Mouse (Mus musculus) liver, embryonic 14.5 days (tissue): Measurements from ENCODE around the gene Bsn. TPM values are rescaled to one million over a fixed set of nuclear protein-coding genes. Genes with fewer than 3 reads are reported as not detected.

Experiments
- ATAC-seq: fragments of 200-750 bp; cut with Nextera tagmentation; 2 replicates; pipeline ENCODE4 v1.8.0; 2017; ENCODE audit warnings: moderate number of reproducible peaks, mild to moderate bottlenecking, moderate library complexity; ENCODE audit not compliant: insufficient read depth
- DNase-seq, 3 experiments: peaks; one replicate each; pipeline ENCODE4 v3.0.0-alpha.2; 2012 to 2013; ENCODE audit warnings: low read depth in 3 of 3, low spot score in 3 of 3
- H3K27ac ChIP-seq: fragments of 300-500 bp; sonication (generic); 2 replicates; pipeline ENCODE4 v1.5.1; 2014; ENCODE audit warnings: moderate library complexity, mild to moderate bottlenecking, control low read depth, inconsistent platforms
- H3K27me3 ChIP-seq: fragments of 300-500 bp; sonication (generic); 2 replicates; pipeline ENCODE4 v1.6.1; 2014; ENCODE audit warnings: mild to moderate bottlenecking, low read length, moderate library complexity; ENCODE audit not compliant: control insufficient read depth, insufficient read depth
- H3K36me3 ChIP-seq: fragments of 300-500 bp; sonication (generic); replicated peaks from 2 replicates; pipeline ENCODE4 v1.6.1; 2014; ENCODE audit warnings: low read depth; ENCODE audit not compliant: control insufficient read depth, insufficient read depth
- H3K4me1 ChIP-seq, 2 experiments: fragments of 200-500 bp in 1 of 2; fragments of 300-500 bp in 1 of 2; sonication (generic) in 1 of 2; replicated peaks; 2 replicates each; pipeline ENCODE4 v1.6.1; 2012 to 2014; ENCODE audit warnings: antibody characterized with exemption in 1 of 2, inconsistent platforms in 1 of 2, low read length in 1 of 2; ENCODE audit not compliant: control insufficient read depth in 2 of 2, insufficient read depth in 2 of 2
- H3K4me2 ChIP-seq: fragments of 300-500 bp; sonication (generic); 2 replicates; pipeline ENCODE4 v1.6.1; 2014; ENCODE audit warnings: low read depth, mild to moderate bottlenecking, control low read depth, moderate library complexity
- H3K4me3 ChIP-seq, 2 experiments: fragments of 200-500 bp in 1 of 2; fragments of 300-500 bp in 1 of 2; sonication (generic) in 1 of 2; 2 replicates each; pipeline ENCODE4 v1.5.1; 2012 to 2014; ENCODE audit warnings: low read depth in 2 of 2, low read length in 2 of 2, mild to moderate bottlenecking in 2 of 2, control low read depth in 1 of 2, inconsistent platforms in 1 of 2, moderate library complexity in 1 of 2; ENCODE audit not compliant: insufficient read depth in 1 of 2
- H3K9ac ChIP-seq: fragments of 300-500 bp; sonication (generic); replicated peaks from 2 replicates; pipeline ENCODE4 v1.6.1; 2014; ENCODE audit warnings: mild to moderate bottlenecking, control low read depth, moderate library complexity
- H3K9me3 ChIP-seq: fragments of 300-500 bp; sonication (generic); 2 replicates; pipeline ENCODE4 v1.6.1; 2016; ENCODE audit warnings: low read length, mixed read lengths; ENCODE audit not compliant: control insufficient read depth
- CTCF ChIP-seq: IDR thresholded peaks from 2 replicates; pipeline ENCODE4 v1.5.1; 2016; ENCODE audit warnings: antibody characterized with exemption, low read depth, control low read depth
- EP300 ChIP-seq: IDR thresholded peaks from 2 replicates; pipeline ENCODE4 v1.6.1; 2016; ENCODE audit warnings: antibody characterized with exemption, low read depth
- WGBS: fragments of 180-500 bp; shearing (Covaris S2); extraction: QIAGEN DNeasy Blood & Tissue Kit; methylation state at CpG from one replicate; pipeline ENCODE4 v1.1.7; 2014; ENCODE audit not compliant: insufficient replicate concordance; 5-methylcytosine and 5-hydroxymethylcytosine counted together
- polyA plus RNA-seq, 2 experiments: library from polyadenylated mRNA; depleted of rRNA in 1 of 2; stranded (reverse) in 1 of 2; unstranded in 1 of 2; fragments of >200 nt; fragmentation: Nextera tagmentation in 1 of 2; extraction: Ambion mirVana in 1 of 2; gene quantifications; 2 replicates each; pipeline versions ENCODE4 v1.2.1 to v1.2.3; 2012 to 2014

Bsn gene
- polyA plus RNA-seq, 2 experiments, result 0.86 to 1.1 TPM

- peaks cover 43% of the 10 kb centered on the region for H3K27me3 ChIP-seq
- H3K36me3 ChIP-seq, result no peaks in the 10 kb centered on the region
- 64% methylated on average over 7 of the region's 7 CpGs for WGBS
- H3K4me1 ChIP-seq, result no peaks in the 10 kb centered on the region
- no peak for ATAC-seq
- no peak for TF ChIP-seq CTCF
- no peak overlapping the region for H3K4me3 ChIP-seq
- no peak overlapping the region for H3K4me2 ChIP-seq
- no peak for DNase-seq
- H3K27ac ChIP-seq, result no peak overlapping the region
- H3K9ac ChIP-seq, result no peak overlapping the region
- no peaks in the 10 kb centered on the region for H3K9me3 ChIP-seq
Observed at GRCm38 (mm10) chr9:108189023-108189422, 1.2 kb downstream of the Bsn start.

GRCm38 (mm10) chr9:108188511-108188910, 1.7 kb downstream of the Bsn start:
- ATAC-seq (no peak), DNase-seq (no peak)
- H3K36me3 ChIP-seq, result no peaks in the 10 kb centered on the region
- no peak overlapping the region for H3K4me3 ChIP-seq
- no peaks in the 10 kb centered on the region for H3K9me3 ChIP-seq
- 59% methylated on average over 8 of the region's 8 CpGs for WGBS
- H3K4me2 ChIP-seq, result no peak overlapping the region
- no peak overlapping the region for H3K27ac ChIP-seq
- no peak overlapping the region for H3K9ac ChIP-seq
- no peak for TF ChIP-seq EP300
- TF ChIP-seq CTCF, result no peak
- peaks cover 43% of the 10 kb centered on the region for H3K27me3 ChIP-seq
- H3K4me1 ChIP-seq, result no peaks in the 10 kb centered on the region

GRCm38 (mm10) chr9:108187616-108188015, 2.6 kb downstream of the Bsn start:
- Histone ChIP-seq H3K4me1 (no peaks in the 10 kb centered on the region), H3K4me2 (no peak overlapping the region), H3K27ac (no peak overlapping the region), H3K36me3 (no peaks in the 10 kb centered on the region), H3K9me3 (no peaks in the 10 kb centered on the region), H3K4me3 (no peak overlapping the region), H3K27me3 (peaks cover 43% of the 10 kb centered on the region), H3K9ac (no peak overlapping the region)
- ATAC-seq (no peak), DNase-seq (no peak)
- 29% methylated on average over 6 of the region's 6 CpGs for WGBS
- no peak for TF ChIP-seq CTCF
- TF ChIP-seq EP300, result no peak

GRCm38 (mm10) chr9:108185786-108186185, 4.4 kb downstream of the Bsn start:
- Histone ChIP-seq H3K4me1 (no peaks in the 10 kb centered on the region), H3K36me3 (no peaks in the 10 kb centered on the region), H3K9me3 (no peaks in the 10 kb centered on the region), H3K4me2 (no peak overlapping the region), H3K27ac (no peak overlapping the region), H3K9ac (no peak overlapping the region), H3K27me3 (peaks cover 32% of the 10 kb centered on the region), H3K4me3 (no peak overlapping the region)
- DNase-seq (no peak), ATAC-seq (no peak)
- WGBS, result 44% methylated on average over 8 of the region's 8 CpGs
- TF ChIP-seq EP300 (no peak), CTCF (no peak)

- no peaks in the 10 kb centered on the region for H3K4me1 ChIP-seq
- DNase-seq (no peak), ATAC-seq (no peak)
- no peak overlapping the region for H3K4me3 ChIP-seq
- 77% methylated on average over 19 of the region's 19 CpGs for WGBS
- no peaks in the 10 kb centered on the region for H3K9me3 ChIP-seq
- no peaks in the 10 kb centered on the region for H3K36me3 ChIP-seq
- H3K9ac ChIP-seq, result no peak overlapping the region
- peaks cover 10% of the 10 kb centered on the region for H3K27me3 ChIP-seq
- no peak for TF ChIP-seq CTCF
- no peak for TF ChIP-seq EP300
- H3K27ac ChIP-seq, result no peak overlapping the region
- no peak overlapping the region for H3K4me2 ChIP-seq
Observed at GRCm38 (mm10) chr9:108183531-108183994, 6.6 kb downstream of the Bsn start.
